Mouse (Mus musculus) cerebellum, adult 18-20 months (tissue): ENCODE results near the gene Usp36.
A peak's percentile ranks its signal among the peaks of the same experiment; 100 is the strongest.
"Not testable (repeated sequence)": the region's sequence is repeated elsewhere in the genome, so short reads cannot be mapped to it uniquely, and the experiment has no call there.

Experiments used
- DNase-seq, 2 experiments: peaks; one replicate each; pipeline ENCODE4 v3.0.0; 2021

Usp36 gene

GRCm38 (mm10) chr11:118289999-118290889 is at the start of gene Usp36:
Gene Usp36 (minus strand): TSS chr11:118290244.
- DNase-seq: peak; percentile 100

- no peak for DNase-seq
These were observed 47.6 kb upstream of the Usp36 start for GRCm38 (mm10) chr11:118337491-118338168.

- no peak for DNase-seq
These were observed 43.4 kb upstream of the Usp36 start for GRCm38 (mm10) chr11:118333431-118333830.

GRCm38 (mm10) chr11:118332376-118332775 is 42.3 kb upstream of the Usp36 start:
- no peak for DNase-seq

- DNase-seq: no peak
These were observed 40.7 kb upstream of the Usp36 start for GRCm38 (mm10) chr11:118330777-118331176.

GRCm38 (mm10) chr11:118330361-118330760 is 40.3 kb upstream of the Usp36 start:
- no peak for DNase-seq

- DNase-seq: no peak
These were observed 38.9 kb upstream of the Usp36 start for GRCm38 (mm10) chr11:118328947-118329346.

- DNase-seq: no peak
These were observed 38.5 kb upstream of the Usp36 start for GRCm38 (mm10) chr11:118328511-118328910.

GRCm38 (mm10) chr11:118326991-118327971 is 37.2 kb upstream of the Usp36 start:
- DNase-seq: peak; percentile 53 to 59

GRCm38 (mm10) chr11:118326491-118326890 is 36.4 kb upstream of the Usp36 start:
- no peak for DNase-seq

GRCm38 (mm10) chr11:118324541-118324940 is 34.5 kb upstream of the Usp36 start:
- no peak for DNase-seq

GRCm38 (mm10) chr11:118323974-118324373 is 33.9 kb upstream of the Usp36 start:
- DNase-seq: no peak

GRCm38 (mm10) chr11:118322647-118323046 is 32.6 kb upstream of the Usp36 start:
- DNase-seq: no peak

- no peak for DNase-seq
These were observed 31.9 kb upstream of the Usp36 start for GRCm38 (mm10) chr11:118321971-118322370.

GRCm38 (mm10) chr11:118321500-118321899 is 31.5 kb upstream of the Usp36 start:
- DNase-seq: no peak

- peak in 1 of 2 experiments; percentile 19 for DNase-seq
These were observed 28.6 kb upstream of the Usp36 start for GRCm38 (mm10) chr11:118318678-118319077.

- DNase-seq: peak; percentile 62 to 70
These were observed 27.1 kb upstream of the Usp36 start for GRCm38 (mm10) chr11:118317129-118317528.

- DNase-seq: no peak
These were observed 26.3 kb upstream of the Usp36 start for GRCm38 (mm10) chr11:118316231-118316806.

GRCm38 (mm10) chr11:118312132-118312723 is 22.2 kb upstream of the Usp36 start:
- no peak for DNase-seq

GRCm38 (mm10) chr11:118307962-118308361 is 17.9 kb upstream of the Usp36 start:
- not testable (repeated sequence) for DNase-seq

- not testable (repeated sequence) for DNase-seq
These were observed 13.9 kb upstream of the Usp36 start for GRCm38 (mm10) chr11:118303959-118304358.

GRCm38 (mm10) chr11:118298810-118299209 is 8.8 kb upstream of the Usp36 start:
- DNase-seq: no peak
